Mouse (Mus musculus) stomach, embryonic 16.5 days (tissue): Measurements from ENCODE around the gene Myo1h. TPM values are rescaled to one million over a fixed set of nuclear protein-coding genes. Genes with fewer than 3 reads are reported as not detected.
A peak's percentile ranks its signal among the peaks of the same experiment; 100 is the strongest.

Source experiments
- ATAC-seq: fragments of 200-750 bp; cut with Nextera tagmentation; 2 replicates; pipeline ENCODE4 v1.8.0; 2017; ENCODE audit warnings: moderate number of reproducible peaks, moderate TSS enrichment; ENCODE audit not compliant: insufficient read depth, low FRiP score
- H3K27ac ChIP-seq: fragments of 300-500 bp; sonication (generic); 2 replicates; pipeline ENCODE4 v1.5.1; 2014; ENCODE audit warnings: low read length
- H3K27me3 ChIP-seq: fragments of 300-500 bp; sonication (generic); 2 replicates; pipeline ENCODE4 v1.6.1; 2014; ENCODE audit warnings: low read length, control low read depth, mixed read lengths; ENCODE audit not compliant: control insufficient read depth, insufficient read depth
- H3K36me3 ChIP-seq: fragments of 300-500 bp; sonication (generic); 2 replicates; pipeline ENCODE4 v1.6.1; 2014; ENCODE audit warnings: low read length; ENCODE audit not compliant: control insufficient read depth, insufficient read depth
- H3K4me1 ChIP-seq: fragments of 300-500 bp; sonication (generic); 2 replicates; pipeline ENCODE4 v1.6.1; 2014; ENCODE audit warnings: low read length, control low read depth, mixed read lengths; ENCODE audit not compliant: control insufficient read depth, insufficient read depth
- H3K4me2 ChIP-seq: fragments of 300-500 bp; sonication (generic); 2 replicates; pipeline ENCODE4 v1.6.1; 2014; ENCODE audit warnings: low read depth, low read length, mixed read lengths
- H3K4me3 ChIP-seq: fragments of 300-500 bp; sonication (generic); replicated peaks from 2 replicates; pipeline ENCODE4 v1.5.1; 2014; ENCODE audit warnings: mild to moderate bottlenecking, low read length
- H3K9ac ChIP-seq: fragments of 300-500 bp; sonication (generic); 2 replicates; pipeline ENCODE4 v1.6.1; 2014; ENCODE audit warnings: low read length
- H3K9me3 ChIP-seq: fragments of 300-500 bp; sonication (generic); replicated peaks from 2 replicates; pipeline ENCODE4 v1.6.1; 2016; ENCODE audit warnings: low read length, control low read depth; ENCODE audit not compliant: control insufficient read depth
- WGBS: fragments of 180-500 bp; shearing (Covaris S2); extraction: QIAGEN DNeasy Blood & Tissue Kit; methylation state at CpG from one replicate; pipeline ENCODE4 v1.1.7; 2014; 5-methylcytosine and 5-hydroxymethylcytosine counted together
- polyA plus RNA-seq: library from polyadenylated mRNA; unstranded; fragments of >200 nt; fragmentation: Nextera tagmentation; extraction: Ambion mirVana; gene quantifications from 2 replicates; pipeline ENCODE4 v1.2.1, GENCODE M21; 2015

The Myo1h gene
- polyA plus RNA-seq, 1 experiment from 2014 or later = 6.0 TPM

DNA sequence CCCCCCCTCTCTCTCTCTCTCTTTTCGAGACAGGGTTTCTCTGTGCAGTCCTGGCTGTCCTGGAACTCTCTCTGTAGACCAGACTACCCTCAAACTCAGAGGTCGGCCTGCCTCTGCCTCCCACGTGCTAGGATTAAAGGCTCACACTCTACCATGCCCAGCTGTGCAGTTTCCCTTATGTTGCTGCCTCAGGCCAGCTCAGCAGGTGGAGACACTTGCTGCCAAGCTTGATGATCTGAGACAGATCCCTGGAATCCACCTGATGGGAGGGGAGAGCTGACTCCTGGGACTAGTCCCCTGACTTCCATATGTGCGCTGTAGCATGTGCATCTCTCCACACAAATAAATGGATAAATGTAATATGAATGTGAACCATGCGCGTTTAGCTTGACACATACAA is 14.2 kb downstream of the Myo1h start:
- H3K4me1 ChIP-seq = peaks cover 4% of the 10 kb centered on the region; the same call in 1 of the 2 replicates
- H3K27ac ChIP-seq = no peak overlapping the region
- no peaks in the 10 kb centered on the region for H3K9me3 ChIP-seq
- no peak for ATAC-seq
- H3K4me2 ChIP-seq = no peak overlapping the region
- no peaks in the 10 kb centered on the region for H3K36me3 ChIP-seq
- H3K27me3 ChIP-seq = no peaks in the 10 kb centered on the region
- 68% methylated on average over 6 of the region's 6 CpGs for WGBS
- H3K9ac ChIP-seq = no peak overlapping the region
- H3K4me3 ChIP-seq = no peak overlapping the region

DNA sequence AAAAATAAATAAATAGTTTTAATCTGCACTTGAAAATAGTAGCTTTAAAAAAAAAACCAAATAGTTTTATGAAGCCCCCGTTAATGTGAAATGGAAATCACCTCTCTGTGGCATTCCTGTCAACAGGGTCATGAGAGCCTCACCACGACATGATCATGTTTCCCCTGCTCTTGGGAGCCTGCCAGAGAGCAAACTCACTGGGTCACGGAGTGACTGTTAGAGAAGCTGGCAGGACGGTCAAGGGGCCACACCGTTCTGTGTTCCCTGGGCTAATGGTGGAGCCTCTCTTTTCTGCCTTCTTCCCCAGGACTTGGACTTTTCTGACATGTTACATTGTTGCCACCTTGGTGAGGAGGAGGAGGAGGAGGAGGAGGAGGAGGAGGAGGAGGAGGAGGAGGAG is 17.5 kb downstream of the Myo1h start:
- no peak overlapping the region for H3K4me3 ChIP-seq
- peaks cover 7% of the 10 kb centered on the region for H3K4me1 ChIP-seq
- H3K9ac ChIP-seq = no peak overlapping the region
- H3K27me3 ChIP-seq = no peaks in the 10 kb centered on the region
- no peak overlapping the region for H3K4me2 ChIP-seq
- H3K9me3 ChIP-seq = no peaks in the 10 kb centered on the region
- H3K27ac ChIP-seq = no peak overlapping the region
- WGBS = 51% methylated on average over 5 of the region's 5 CpGs
- no peaks in the 10 kb centered on the region for H3K36me3 ChIP-seq
- ATAC-seq = no peak

DNA sequence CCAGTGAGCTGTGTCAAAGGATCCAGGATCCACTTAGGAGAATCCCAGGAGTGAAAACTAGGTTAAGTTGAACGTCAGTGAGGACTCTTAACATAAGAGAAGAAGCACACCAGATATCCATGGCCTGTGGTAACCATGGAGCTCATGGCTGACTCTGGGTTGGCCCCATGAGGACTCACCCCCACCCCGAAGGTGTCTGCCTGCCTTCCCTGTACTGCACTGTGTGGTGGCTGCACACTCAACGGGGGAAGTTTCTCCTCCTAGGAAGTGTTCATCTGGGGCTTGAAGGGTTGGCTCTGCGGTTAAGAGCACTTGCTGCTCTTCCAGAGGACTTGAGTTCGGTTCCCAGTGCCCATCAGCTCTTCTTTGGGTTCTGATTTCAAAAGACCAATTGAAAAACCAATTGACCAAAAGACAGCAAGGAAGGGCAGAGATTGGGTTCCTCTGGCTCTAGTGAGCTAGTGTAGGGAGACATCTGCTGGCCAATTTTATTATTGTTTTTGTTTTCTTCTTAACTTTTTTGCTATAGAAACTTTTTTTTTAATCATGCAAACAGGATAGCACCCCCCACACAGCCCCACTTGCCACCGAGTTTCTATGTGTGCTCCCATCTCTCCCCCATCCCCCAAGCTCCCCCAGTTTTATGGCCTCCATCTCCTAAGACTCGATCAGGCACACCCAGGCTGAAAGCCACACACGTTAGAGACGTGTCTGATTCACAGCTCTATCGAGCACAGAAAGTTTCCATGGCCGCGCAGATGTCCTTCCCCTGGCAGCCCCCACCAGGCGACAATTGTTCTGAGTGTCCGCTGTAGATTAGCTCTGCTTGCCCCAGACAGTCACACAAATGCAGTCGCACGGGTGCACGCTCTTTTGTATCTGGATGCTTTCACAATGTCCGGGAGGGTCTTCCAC is 20.1 kb downstream of the Myo1h start:
- Histone ChIP-seq H3K4me3 (peak overlapping the region; percentile 34), H3K9me3 (no peaks in the 10 kb centered on the region), H3K4me2 (peak overlapping the region; percentile 69), H3K27ac (no peak overlapping the region), H3K9ac (peak overlapping the region; percentile 55), H3K27me3 (no peaks in the 10 kb centered on the region), H3K36me3 (no peaks in the 10 kb centered on the region), H3K4me1 (peaks cover 7% of the 10 kb centered on the region)
- 27% methylated on average over 18 of the region's 18 CpGs for WGBS
- peak; percentile 39 for ATAC-seq

DNA sequence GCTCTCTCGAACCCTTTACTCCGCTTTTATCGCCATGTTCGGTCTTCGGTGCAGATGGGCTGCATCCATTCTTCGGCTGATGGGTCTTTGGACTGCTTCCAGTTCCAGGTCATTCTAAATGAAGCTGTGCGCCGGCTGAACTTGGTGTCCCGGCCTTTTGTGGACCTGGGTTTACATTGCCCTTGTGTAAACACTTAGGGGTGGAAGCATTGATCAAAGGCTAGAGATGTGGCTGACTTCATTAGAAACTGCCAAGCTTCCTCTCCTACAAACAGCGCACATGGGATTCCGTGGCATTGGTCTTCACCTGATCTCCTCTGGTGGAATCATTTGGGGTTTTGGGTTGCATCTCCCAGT is 20.7 kb downstream of the Myo1h start:
- Histone ChIP-seq H3K4me2 (peak overlapping the region; percentile 69), H3K27me3 (no peaks in the 10 kb centered on the region), H3K9ac (peak overlapping the region; percentile 55), H3K4me3 (peak overlapping the region; percentile 34), H3K9me3 (no peaks in the 10 kb centered on the region), H3K4me1 (peaks cover 7% of the 10 kb centered on the region), H3K36me3 (no peaks in the 10 kb centered on the region), H3K27ac (no peak overlapping the region)
- no peak for ATAC-seq
- WGBS = 12% methylated on average over 11 of the region's 11 CpGs

- Histone ChIP-seq H3K9me3 (no peaks in the 10 kb centered on the region), H3K27me3 (no peaks in the 10 kb centered on the region), H3K9ac (0 out of 2 replicates have a peak overlapping the region, but pooled peaks have one; percentile 49), H3K27ac (no peak overlapping the region), H3K4me2 (no peak overlapping the region), H3K4me1 (no peaks in the 10 kb centered on the region), H3K4me3 (no peak overlapping the region), H3K36me3 (no peaks in the 10 kb centered on the region)
- WGBS = 59% methylated on average over 25 of the region's 25 CpGs
- no peak for ATAC-seq
These were observed 34.3 kb downstream of the Myo1h start for GRCm38 (mm10) chr5:114323105-114323790.

DNA sequence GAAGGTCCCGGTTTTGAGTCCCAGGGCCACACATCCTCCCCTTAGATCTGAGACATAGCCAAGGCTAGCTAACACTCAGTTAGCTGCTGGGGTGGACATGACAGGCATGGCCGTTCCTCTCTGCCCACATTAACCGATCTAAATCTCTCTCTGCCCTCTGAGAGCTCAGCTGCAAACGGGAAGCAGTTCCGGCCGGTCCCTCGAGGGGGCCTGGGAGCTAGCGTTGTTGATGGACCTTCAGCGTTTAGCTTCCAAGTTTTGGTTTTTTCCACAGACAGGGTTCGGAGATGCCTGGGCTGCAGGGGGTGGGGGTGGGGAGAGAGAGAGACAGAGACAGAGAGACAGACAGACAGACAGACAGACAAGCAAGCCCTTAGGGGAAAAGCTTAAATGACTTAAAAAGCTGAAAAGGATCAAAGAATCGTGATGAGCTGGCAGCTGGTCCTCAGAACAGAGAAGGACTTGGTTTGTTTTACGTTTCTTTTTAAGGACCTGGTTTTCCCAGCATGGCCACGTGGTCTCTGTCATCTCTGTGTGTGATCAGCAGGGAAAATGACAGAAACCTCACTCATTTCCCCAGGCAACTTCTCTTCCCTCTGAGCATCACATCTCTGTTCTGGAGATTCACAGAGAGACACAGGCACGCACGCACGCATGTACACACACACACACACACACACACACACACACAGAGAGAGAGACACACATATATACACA is 35.0 kb downstream of the Myo1h start:
- Histone ChIP-seq H3K27ac (no peak overlapping the region), H3K4me3 (no peak overlapping the region)

GRCm38 (mm10) chr5:114342996-114343395 is 54.0 kb downstream of the Myo1h start:
- no peak for ATAC-seq
- no peaks in the 10 kb centered on the region for H3K36me3 ChIP-seq
- H3K27me3 ChIP-seq = no peaks in the 10 kb centered on the region
- no peaks in the 10 kb centered on the region for H3K4me1 ChIP-seq
- no peak overlapping the region for H3K27ac ChIP-seq
- WGBS = 67% methylated on average over 5 of the region's 5 CpGs
- no peak overlapping the region for H3K4me3 ChIP-seq
- H3K9me3 ChIP-seq = no peaks in the 10 kb centered on the region
- no peak overlapping the region for H3K4me2 ChIP-seq
- H3K9ac ChIP-seq = no peak overlapping the region

More for the DNA sequence above, 35.0 kb downstream of the Myo1h start:
- Histone ChIP-seq H3K36me3 (no peaks in the 10 kb centered on the region), H3K9me3 (no peaks in the 10 kb centered on the region), H3K27me3 (no peaks in the 10 kb centered on the region), H3K4me2 (peak overlapping the region; percentile 45; the same call in 1 of the 2 replicates), H3K4me1 (no peaks in the 10 kb centered on the region), H3K9ac (peak overlapping the region; percentile 49; the same call in 1 of the 2 replicates)
- ATAC-seq = no peak
- WGBS = 21% methylated on average over 16 of the region's 16 CpGs

- Histone ChIP-seq H3K9me3 (no peaks in the 10 kb centered on the region), H3K36me3 (no peaks in the 10 kb centered on the region), H3K9ac (no peak overlapping the region), H3K4me3 (no peak overlapping the region), H3K27me3 (no peaks in the 10 kb centered on the region), H3K4me2 (no peak overlapping the region), H3K4me1 (no peaks in the 10 kb centered on the region), H3K27ac (no peak overlapping the region)
- no peak for ATAC-seq
- WGBS = 79% methylated on average over 7 of the region's 7 CpGs
These were observed 54.6 kb downstream of the Myo1h start for GRCm38 (mm10) chr5:114343612-114344011.

- WGBS = 48% methylated on average over 3 of the region's 3 CpGs
- Histone ChIP-seq H3K9me3 (no peaks in the 10 kb centered on the region), H3K9ac (no peak overlapping the region), H3K4me3 (no peak overlapping the region), H3K27me3 (no peaks in the 10 kb centered on the region), H3K36me3 (no peaks in the 10 kb centered on the region), H3K4me2 (no peak overlapping the region), H3K27ac (no peak overlapping the region), H3K4me1 (no peaks in the 10 kb centered on the region)
- peak; percentile 70 for ATAC-seq
These were observed 56.6 kb downstream of the Myo1h start for GRCm38 (mm10) chr5:114345538-114345937.
